Mouse (Mus musculus): ENCODE data around the gene Car10.

GRCm38 (mm10) chr11:93484661-93485060 is 386.8 kb downstream of the Car10 start:
- TF ChIP-seq POLR2A (IDR thresholded peaks at IDR 0.05; ENCODE audit: insufficient read length, low read depth) (no peak), CEBPB (IDR thresholded peaks at IDR 0.05; ENCODE audit: insufficient read depth, poor library complexity, severe bottlenecking) (no peak), E2F4 (IDR thresholded peaks at IDR 0.05; ENCODE audit: insufficient read depth) (no peak), MYOG (IDR thresholded peaks at IDR 0.05; ENCODE audit: control insufficient read depth in 1 of 3, insufficient read depth in 1 of 3, insufficient read length in 2 of 3, low read depth in 2 of 3) (no peak), MYOD1 (IDR thresholded peaks at IDR 0.05; ENCODE audit: control insufficient read depth in 1 of 3, insufficient read length in 2 of 3, low read depth in 2 of 3) (no peak), TCF12 (IDR thresholded peaks at IDR 0.05; ENCODE audit: insufficient read depth, poor library complexity, severe bottlenecking) (no peak), SRF (IDR thresholded peaks at IDR 0.05; ENCODE audit: control insufficient read depth, insufficient read length, low read depth) (no peak), REST (IDR thresholded peaks at IDR 0.05; ENCODE audit: insufficient read depth, insufficient read length) (no peak)
